ENCODE assay signal across 8 mouse cellular contexts in the genomic region with DNA sequence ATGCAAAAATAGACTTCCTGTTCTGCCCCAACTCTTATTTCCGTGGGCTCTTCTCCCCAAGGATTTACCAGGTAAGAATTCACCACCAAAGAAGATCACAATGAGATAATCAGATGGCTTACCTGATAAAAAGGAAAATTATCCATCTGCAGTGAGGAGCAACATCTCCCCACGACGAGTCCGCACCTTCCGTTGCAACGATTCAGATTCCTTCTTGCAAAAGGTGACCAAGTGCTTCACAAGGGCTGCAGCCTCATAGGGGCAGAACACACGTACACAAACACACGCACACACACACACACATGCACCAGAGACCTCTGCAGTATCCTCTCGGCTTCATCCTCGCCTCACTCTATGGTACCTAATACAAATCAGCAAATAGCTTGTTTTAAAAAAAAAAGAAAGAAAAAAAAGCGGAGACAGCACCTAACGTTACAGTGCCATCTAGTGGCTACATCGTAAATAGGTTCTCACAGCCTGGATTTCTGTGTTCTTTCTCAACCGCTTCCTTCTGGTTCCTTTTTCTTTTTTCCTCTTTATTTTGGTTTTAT. TPM values are rescaled to one million over a fixed set of nuclear protein-coding genes. Genes with fewer than 3 reads are reported as not detected.
DNase-seq lines count a peak whose midpoint lies in the region; ATAC-seq lines count a peak whose summit lies in the region.

No protein-coding gene starts in this region.

- peak overlapping the region; percentile 88 for H3K4me2 ChIP-seq in kidney, embryonic 15.5 days
- H3K4me2 ChIP-seq in liver, embryonic 12.5 days = peak overlapping the region; percentile 63
- H3K4me2 ChIP-seq in neural tube, embryonic 12.5 days (replicated peaks) = peak overlapping the region; percentile 62

- H3K4me1 ChIP-seq in kidney, embryonic 15.5 days = peaks cover 11% of the 10 kb centered on the region
- no peaks in the 10 kb centered on the region; the same call in 1 of the 2 replicates for H3K4me1 ChIP-seq in liver, embryonic 12.5 days
- peaks cover 9% of the 10 kb centered on the region for H3K4me1 ChIP-seq in neural tube, embryonic 12.5 days

- peak overlapping the region; percentile 51 for H3K4me3 ChIP-seq in kidney, embryonic 15.5 days (replicated peaks)
- H3K4me3 ChIP-seq in liver, embryonic 12.5 days = peak overlapping the region; percentile 35
- peak overlapping the region; percentile 42 for H3K4me3 ChIP-seq in neural tube, embryonic 12.5 days

- ATAC-seq in kidney, embryonic 15.5 days (replicated peaks; ENCODE audit: low FRiP score) = peak; percentile 81
- ATAC-seq in liver, embryonic 12.5 days = no peak
- peak; percentile 84 for ATAC-seq in neural tube, embryonic 12.5 days (ENCODE audit: low FRiP score, low read depth)

- no peaks in the 10 kb centered on the region for H3K36me3 ChIP-seq in kidney, embryonic 15.5 days
- H3K36me3 ChIP-seq in liver, embryonic 12.5 days = no peaks in the 10 kb centered on the region
- no peaks in the 10 kb centered on the region for H3K36me3 ChIP-seq in neural tube, embryonic 12.5 days

- H3K27ac ChIP-seq in kidney, embryonic 15.5 days = no peak overlapping the region
- no peak overlapping the region for H3K27ac ChIP-seq in liver, embryonic 12.5 days
- H3K27ac ChIP-seq in neural tube, embryonic 12.5 days = no peak overlapping the region

- H3K9me3 ChIP-seq in kidney, embryonic 15.5 days (replicated peaks) = no peaks in the 10 kb centered on the region
- no peaks in the 10 kb centered on the region for H3K9me3 ChIP-seq in liver, embryonic 12.5 days (replicated peaks)
- no peaks in the 10 kb centered on the region for H3K9me3 ChIP-seq in neural tube, embryonic 12.5 days

- peaks cover 15% of the 10 kb centered on the region; the same call in 1 of the 2 replicates for H3K27me3 ChIP-seq in kidney, embryonic 15.5 days
- peaks cover 22% of the 10 kb centered on the region for H3K27me3 ChIP-seq in liver, embryonic 12.5 days (replicated peaks)
- no peaks in the 10 kb centered on the region for H3K27me3 ChIP-seq in neural tube, embryonic 12.5 days (replicated peaks)

- no peak overlapping the region for H3K9ac ChIP-seq in kidney, embryonic 15.5 days
- H3K9ac ChIP-seq in liver, embryonic 12.5 days = no peak overlapping the region
- H3K9ac ChIP-seq in neural tube, embryonic 12.5 days = peak overlapping the region; percentile 45

- DNase-seq in thymus, postnatal 0 days (ENCODE audit: low spot score) = peak; percentile 30
- no peak for DNase-seq in thymus, postnatal 14 days
- peak; percentile 52 to 71 for DNase-seq in cerebellum, postnatal 36 days
- peak; percentile 20 for DNase-seq in heart, adult 8-10 months (ENCODE audit: low spot score)
- no peak for DNase-seq in ovary, postnatal 36 days (ENCODE audit: low spot score)

- under 1% methylated on average over 14 of the region's 14 CpGs for WGBS in kidney, embryonic 15.5 days
- WGBS in liver, embryonic 12.5 days (ENCODE audit: insufficient replicate concordance) = 1% methylated on average over 14 of the region's 14 CpGs
- WGBS in neural tube, embryonic 12.5 days = under 1% methylated on average over 14 of the region's 14 CpGs

RNA-seq across cellular contexts. Expression of gene Scn1a, which starts 30.8 kb away (rescaled TPM):
- 0.41 and 0.57 TPM in 2 replicates for polyA plus RNA-seq in thymus, postnatal 0 days (2015; fragmentation: Nextera tagmentation; extraction: Ambion mirVana)
- under 1 TPM in 1 of 4 experiments, not detected in 3; 0.05 TPM for total RNA-seq in heart, adult 8-10 months (2022)
- 1.3 and 1.4 TPM in 2 replicates for polyA plus RNA-seq in kidney, embryonic 15.5 days (2015; fragmentation: Nextera tagmentation; extraction: Ambion mirVana)
- polyA plus RNA-seq in liver, embryonic 12.5 days (2016; fragmentation: Nextera tagmentation; extraction: Ambion mirVana) = not detected in 2 replicates
- polyA plus RNA-seq in neural tube, embryonic 12.5 days (2016; fragmentation: Nextera tagmentation; extraction: Ambion mirVana) = 5.2 and 6.3 TPM in 2 replicates

Comparison
In these comparisons a context has a peak if more than half of its experiments do, and no peak if none do; other contexts are left out.
1. DNase-seq: peak in thymus, postnatal 0 days (single experiment), cerebellum, postnatal 36 days (2 of 2) and heart, adult 8-10 months (single experiment); none in thymus, postnatal 14 days (single experiment) and ovary, postnatal 36 days (single experiment).
2. Peak in every context shown above with its lines, with median percentiles within 50 percentile points of each other: H3K4me2 ChIP-seq and H3K4me3 ChIP-seq.